Comparison of ENCODE assay signal across 9 mouse cellular contexts in genomic region chr4:154506774-154507435, GRCm38 (mm10).
DNase-seq lines count a peak whose midpoint lies in the region; ATAC-seq lines count a peak whose summit lies in the region.
"Had no signal": no experiment of that assay in that cellular context is flagged by ENCODE, and none has a peak within 500 bp of the region (broad histone marks: within the 10 kb centered on the region; RNA-seq: fewer than 3 reads in every experiment).

No protein-coding gene starts in this region.

- ATAC-seq in hindbrain, embryonic 13.5 days (ENCODE audit: low FRiP score) = 0 out of 2 replicates have a peak, but pooled peaks have one; percentile 10
- ATAC-seq in midbrain, embryonic 14.5 days (ENCODE audit: low FRiP score, low TSS enrichment) = no peak
- ATAC-seq in intestine, embryonic 15.5 days = no peak
- ATAC-seq in erythroid progenitor cell, adult 5-6 weeks (replicated peaks; ENCODE audit: low FRiP score, poor library complexity, severe bottlenecking) = no peak

- DNase-seq in ovary, postnatal 36 days (ENCODE audit: low spot score) = peak; percentile 30
- no peak for DNase-seq in ovary, adult 18-20 months (ENCODE audit: low spot score)
- peak; percentile 76 for DNase-seq in midbrain, embryonic 14.5 days
- no peak for DNase-seq in gastrocnemius, postnatal 14 days
- no peak for DNase-seq in urinary bladder, postnatal 14 days (ENCODE audit: low spot score)

- H3K27me3 ChIP-seq in hindbrain, embryonic 13.5 days = peaks cover 88% of the 10 kb centered on the region
- H3K27me3 ChIP-seq in midbrain, embryonic 14.5 days (ENCODE audit: control insufficient read depth, insufficient read depth, low read length) = peaks cover 26% of the 10 kb centered on the region
- H3K27me3 ChIP-seq in intestine, embryonic 15.5 days (replicated peaks) = no peaks in the 10 kb centered on the region; the same call in 1 of the 2 replicates

- no peaks in the 10 kb centered on the region for H3K36me3 ChIP-seq in hindbrain, embryonic 13.5 days
- no peaks in the 10 kb centered on the region for H3K36me3 ChIP-seq in midbrain, embryonic 14.5 days (ENCODE audit: control insufficient read depth, insufficient read depth, low read length)
- no peaks in the 10 kb centered on the region for H3K36me3 ChIP-seq in intestine, embryonic 15.5 days

- no peaks in the 10 kb centered on the region for H3K9me3 ChIP-seq in hindbrain, embryonic 13.5 days
- no peaks in the 10 kb centered on the region for H3K9me3 ChIP-seq in midbrain, embryonic 14.5 days (ENCODE audit: control insufficient read depth, low read length)
- no peaks in the 10 kb centered on the region for H3K9me3 ChIP-seq in intestine, embryonic 15.5 days

- intact Hi-C loops in gastrocnemius, postnatal 14 days (cut with DNase I; ENCODE audit: low total_unique reads) = no loop called here

- no peak overlapping the region for H3K4me3 ChIP-seq in hindbrain, embryonic 13.5 days
- H3K4me3 ChIP-seq in midbrain, embryonic 14.5 days (replicated peaks; ENCODE audit: low read depth, low read length) = no peak overlapping the region
- no peak overlapping the region for H3K4me3 ChIP-seq in intestine, embryonic 15.5 days (replicated peaks)

- 7% methylated on average over 20 of the region's 20 CpGs for WGBS in hindbrain, embryonic 13.5 days
- WGBS in midbrain, embryonic 14.5 days = 2% methylated on average over 20 of the region's 20 CpGs
- 34% methylated on average over 20 of the region's 20 CpGs for WGBS in intestine, embryonic 15.5 days

- peak overlapping the region; percentile 55 for H3K27ac ChIP-seq in hindbrain, embryonic 13.5 days
- H3K27ac ChIP-seq in midbrain, embryonic 14.5 days (replicated peaks; ENCODE audit: low read depth, low read length) = no peak overlapping the region
- H3K27ac ChIP-seq in intestine, embryonic 15.5 days = no peak overlapping the region
- H3K27ac ChIP-seq: liver, embryonic 14.5 days had no signal

- peaks cover 54% of the 10 kb centered on the region for H3K4me1 ChIP-seq in hindbrain, embryonic 13.5 days (replicated peaks)
- peaks cover 44% of the 10 kb centered on the region for H3K4me1 ChIP-seq in midbrain, embryonic 14.5 days (ENCODE audit: control insufficient read depth, insufficient read depth, low read length)
- H3K4me1 ChIP-seq in intestine, embryonic 15.5 days (replicated peaks) = peaks cover 20% of the 10 kb centered on the region

- H3K4me2 ChIP-seq in hindbrain, embryonic 13.5 days = peak overlapping the region; percentile 41
- peak overlapping the region; percentile 42 for H3K4me2 ChIP-seq in midbrain, embryonic 14.5 days (ENCODE audit: low read length)
- no peak overlapping the region; the same call in 1 of the 2 replicates for H3K4me2 ChIP-seq in intestine, embryonic 15.5 days (replicated peaks)

- peak overlapping the region; percentile 19; the same call in 1 of the 2 replicates for H3K9ac ChIP-seq in hindbrain, embryonic 13.5 days
- no peak overlapping the region for H3K9ac ChIP-seq in midbrain, embryonic 14.5 days (replicated peaks; ENCODE audit: low read length)
- H3K9ac ChIP-seq in intestine, embryonic 15.5 days = no peak overlapping the region
- H3K9ac ChIP-seq: liver, embryonic 14.5 days had no signal

Comparison
In these comparisons a context has a peak if more than half of its experiments do, and no peak if none do; other contexts are left out.
1. DNase-seq: peak in ovary, postnatal 36 days (single experiment) and midbrain, embryonic 14.5 days (single experiment); none in ovary, adult 18-20 months (single experiment), gastrocnemius, postnatal 14 days (single experiment) and urinary bladder, postnatal 14 days (single experiment).